Mouse (Mus musculus): ENCODE measurements around the gene Phc2.

GRCm38 (mm10) chr4:128613326-128613725, 41.2 kb upstream of the Phc2 start:
- TF ChIP-seq POLR2A (IDR thresholded peaks at IDR 0.05; ENCODE audit: insufficient read depth, low read depth, low read length) (no peak), CTCF (IDR thresholded peaks at IDR 0.05) (peak; percentile 83)
